Mouse (Mus musculus) kidney, adult 8-10 months (tissue): ENCODE measurements around the gene Plekhd1.

Source experiments
- DNase-seq, 2 experiments: peaks; one replicate each; pipeline ENCODE4 v3.0.0; 2022

The Plekhd1 gene

DNA sequence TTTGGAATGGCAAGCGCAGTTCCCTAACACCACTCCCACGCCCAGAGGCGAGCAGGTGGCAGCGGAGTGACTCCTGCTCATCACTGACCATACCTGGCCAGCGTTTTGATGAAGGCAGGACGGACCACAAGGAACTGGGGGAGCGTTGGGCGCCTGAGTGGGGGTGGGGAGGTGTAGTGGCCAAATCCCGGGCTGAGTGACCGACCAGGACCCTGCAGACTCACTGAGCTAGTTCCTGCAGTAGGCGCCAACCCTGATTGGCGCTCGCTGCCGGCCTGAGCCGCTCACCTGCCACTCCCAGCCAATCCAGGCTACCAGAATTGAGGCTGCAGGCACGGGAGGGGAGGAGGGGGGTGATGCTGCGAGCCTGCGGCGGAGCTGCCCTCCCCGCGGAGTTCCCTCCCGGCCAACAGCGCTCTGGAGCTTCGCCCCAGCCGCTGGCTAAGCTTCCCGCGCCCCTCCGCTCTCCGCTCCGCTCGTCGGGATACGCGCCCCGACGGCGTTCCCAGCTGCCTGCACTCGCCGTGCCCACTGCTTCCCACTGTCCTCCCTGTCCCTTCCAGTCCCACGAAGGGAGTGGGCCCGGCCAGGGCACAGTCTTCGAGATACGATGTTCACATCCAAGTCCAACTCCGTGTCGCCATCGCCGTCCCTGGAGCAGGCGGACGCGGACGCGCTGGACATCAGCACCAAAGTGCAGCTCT is at the start of gene Plekhd1:
Gene Plekhd1, plus strand, starts transcription at position 323 of the 704 bp plus-strand sequence.
- DNase-seq = peak; percentile 65 to 77

- peak; percentile 29 to 67 for DNase-seq
Observed at GRCm38 (mm10) chr12:80642725-80643692, 49.4 kb upstream of the Plekhd1 start.

- peak; percentile 94 to 95 for DNase-seq
Observed at GRCm38 (mm10) chr12:80643693-80644505, 48.5 kb upstream of the Plekhd1 start, which contains the start of the genes Slc39a9 and Erh. Gene Slc39a9 (plus strand): TSS chr12:80643883. Gene Erh (minus strand): TSS chr12:80644341.

DNA sequence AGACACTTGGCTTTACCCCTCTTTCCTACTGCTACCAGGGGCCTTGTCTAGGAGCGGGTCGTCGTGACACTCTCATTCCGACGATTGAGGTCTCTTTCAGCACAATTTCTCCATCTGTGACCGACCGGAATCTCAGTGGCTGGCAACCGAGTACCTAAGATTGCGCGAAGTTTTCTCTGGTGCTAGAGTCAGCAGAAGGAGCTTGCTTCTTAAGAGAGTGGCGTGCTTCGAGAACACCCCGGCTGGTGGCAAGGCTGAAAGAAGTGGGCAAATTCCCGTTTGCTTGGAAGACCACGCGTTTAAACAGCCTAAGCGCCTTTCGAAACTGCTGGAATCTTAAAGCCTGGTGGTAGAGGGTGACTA is 47.9 kb upstream of the Plekhd1 start:
- no peak for DNase-seq

DNA sequence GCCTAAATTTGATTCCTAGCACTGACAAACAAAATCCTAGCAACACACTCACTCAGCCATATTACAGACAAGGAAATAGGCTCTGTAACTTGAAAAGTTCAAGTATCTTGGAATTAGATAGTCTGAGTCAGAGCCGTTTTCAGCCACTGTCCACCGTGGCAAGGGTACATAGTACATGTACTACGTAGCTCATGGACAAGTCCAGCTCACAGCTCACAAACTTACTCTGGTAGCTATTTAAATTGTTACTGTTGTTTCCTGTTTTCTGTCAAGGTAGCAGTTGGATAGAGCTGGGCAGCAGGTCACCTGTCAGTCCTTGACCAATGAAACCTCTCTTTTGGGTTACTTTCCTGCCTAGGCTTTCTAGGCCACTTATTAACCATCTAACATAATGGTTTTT is 46.0 kb upstream of the Plekhd1 start:
- no peak for DNase-seq

DNA sequence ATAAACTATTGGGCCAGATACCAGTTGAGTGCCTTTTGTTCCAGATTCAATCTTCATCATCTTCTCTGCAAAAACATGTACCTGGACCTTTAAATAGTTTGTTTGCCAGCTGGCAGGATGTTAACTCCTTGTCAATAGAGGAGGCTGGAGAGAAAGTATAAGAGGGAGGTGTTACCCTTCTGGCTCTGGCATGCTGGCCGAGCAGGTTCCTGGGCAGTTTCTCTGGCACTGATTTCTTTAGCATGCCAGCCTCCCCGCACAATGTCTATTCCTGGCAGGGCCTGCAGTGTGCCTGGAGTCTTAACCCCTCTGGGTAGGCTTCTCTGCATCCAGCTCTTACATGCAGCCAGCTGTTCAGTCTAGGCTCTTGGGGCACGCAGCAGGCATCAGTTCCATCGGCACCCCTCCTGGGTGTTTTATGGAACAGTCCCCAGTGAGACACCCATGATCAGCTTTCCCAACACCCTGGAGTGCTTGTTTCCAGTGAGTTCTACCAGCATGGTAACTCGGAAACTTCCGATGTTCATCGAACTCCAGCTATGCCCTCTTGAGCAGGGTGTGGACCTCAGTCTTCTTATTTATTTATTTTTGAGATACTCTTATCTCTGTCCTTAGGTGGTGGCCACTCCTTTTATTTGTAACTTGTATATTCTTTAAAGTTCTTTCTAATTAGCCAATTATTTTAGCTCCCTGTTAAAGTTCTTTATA is 38.3 kb upstream of the Plekhd1 start:
- peak; percentile 29 to 44 for DNase-seq

DNA sequence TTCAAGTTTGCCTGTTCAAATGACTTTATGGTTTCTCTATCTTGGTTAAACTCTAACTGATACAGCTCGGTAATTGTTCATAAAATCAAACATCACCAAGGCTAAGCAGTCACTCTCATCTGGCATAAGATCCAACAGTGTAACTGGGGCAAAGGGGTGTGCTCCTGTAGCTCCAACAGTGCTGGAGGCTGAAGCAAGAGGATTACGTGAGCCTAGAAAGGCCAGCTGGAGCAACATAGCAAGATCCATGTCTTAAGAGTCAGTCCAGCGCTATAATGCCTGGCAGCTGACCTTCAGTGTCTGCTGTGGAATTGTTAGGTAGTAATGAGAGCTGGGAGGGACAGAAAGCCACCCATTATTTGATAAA is 37.7 kb upstream of the Plekhd1 start:
- no peak for DNase-seq

- no peak for DNase-seq
Observed at GRCm38 (mm10) chr12:80658661-80659060, 33.7 kb upstream of the Plekhd1 start.

DNA sequence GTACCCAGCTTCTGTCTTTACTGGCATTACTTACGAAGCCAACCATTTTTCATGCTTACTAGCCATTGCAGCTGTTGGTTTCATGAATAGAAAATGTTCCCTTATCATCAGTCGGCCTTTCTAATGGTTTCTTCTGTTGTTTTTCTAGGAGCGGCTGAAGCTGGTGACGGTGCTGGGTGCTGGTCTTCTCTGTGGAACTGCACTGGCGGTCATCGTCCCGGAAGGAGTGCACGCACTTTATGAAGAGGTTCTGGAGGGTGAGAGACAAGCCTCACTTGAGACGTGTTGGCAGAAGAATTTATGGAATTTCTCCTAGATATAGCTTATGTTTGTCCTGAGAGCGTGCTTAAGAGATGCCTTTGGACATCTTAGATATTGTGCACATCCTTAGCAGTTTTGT is 30.1 kb upstream of the Plekhd1 start:
- no peak for DNase-seq

GRCm38 (mm10) chr12:80663935-80664334 is 28.5 kb upstream of the Plekhd1 start:
- DNase-seq = no peak

DNA sequence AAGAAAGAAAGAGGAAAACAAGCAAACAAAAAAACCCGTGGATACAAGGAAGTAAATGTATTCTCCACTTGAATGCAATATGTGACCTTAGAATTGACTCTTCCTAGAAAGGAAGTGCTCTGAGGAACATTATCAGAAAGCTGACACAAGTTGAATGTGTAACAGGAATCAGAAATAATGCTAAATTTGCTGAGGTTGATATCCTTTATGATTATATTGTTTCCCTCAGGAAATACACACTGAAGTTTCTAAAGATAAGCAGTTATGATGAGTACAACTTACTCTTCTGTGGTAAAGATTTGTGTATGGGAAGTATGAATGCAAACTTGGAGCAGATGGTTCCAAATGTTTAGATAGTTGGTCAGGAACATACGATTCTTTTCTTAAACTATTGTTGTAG is 24.0 kb upstream of the Plekhd1 start:
- no peak for DNase-seq

GRCm38 (mm10) chr12:80673170-80673569 is 19.2 kb upstream of the Plekhd1 start:
- peak; percentile 44 to 67 for DNase-seq

DNA sequence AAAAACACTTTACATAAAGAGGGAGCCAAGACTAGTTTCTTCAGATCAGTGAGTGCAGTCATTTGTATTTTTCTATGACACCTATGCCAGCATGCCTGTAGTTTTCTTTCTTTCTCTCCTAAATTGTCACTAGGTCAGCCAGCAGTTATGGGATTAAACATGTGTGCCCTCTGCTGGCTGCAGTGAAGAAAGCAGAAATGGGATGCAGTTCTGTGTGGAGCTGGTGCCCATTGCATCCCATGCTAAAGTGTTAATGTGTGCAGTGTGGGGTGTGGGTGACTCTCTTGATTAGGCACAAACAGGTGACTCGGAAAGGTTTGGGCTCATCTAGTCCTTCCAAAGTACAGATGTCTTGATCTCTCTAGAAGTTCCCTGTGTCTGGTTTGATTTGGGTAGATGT is 11.1 kb upstream of the Plekhd1 start:
- DNase-seq = peak; percentile 12 to 34

GRCm38 (mm10) chr12:80683554-80683953 is 8.8 kb upstream of the Plekhd1 start:
- DNase-seq = no peak

- no peak for DNase-seq
Observed at GRCm38 (mm10) chr12:80684316-80684715, 8.1 kb upstream of the Plekhd1 start.

DNA sequence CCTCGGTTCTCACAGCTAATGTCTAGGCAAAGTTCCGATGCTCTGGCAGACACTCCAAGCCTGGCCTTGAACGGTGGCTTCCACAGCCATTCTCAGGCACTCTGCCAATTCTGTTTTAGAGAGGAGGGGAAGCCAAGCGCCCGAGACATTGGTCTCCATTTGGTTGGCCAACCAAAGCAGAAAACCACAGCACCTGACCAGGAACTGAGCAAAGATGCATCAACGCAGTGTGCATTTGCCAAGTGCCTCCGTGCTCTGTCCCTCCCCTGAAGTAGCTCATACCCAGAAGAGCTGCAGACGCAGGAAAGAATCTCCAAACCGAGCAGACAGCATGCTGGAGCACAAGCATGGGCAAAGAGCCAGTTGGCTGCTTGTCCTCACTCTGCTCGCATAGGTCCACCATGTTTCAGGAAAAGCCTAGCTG is 4.6 kb upstream of the Plekhd1 start:
- DNase-seq = peak; percentile 16 to 32

DNA sequence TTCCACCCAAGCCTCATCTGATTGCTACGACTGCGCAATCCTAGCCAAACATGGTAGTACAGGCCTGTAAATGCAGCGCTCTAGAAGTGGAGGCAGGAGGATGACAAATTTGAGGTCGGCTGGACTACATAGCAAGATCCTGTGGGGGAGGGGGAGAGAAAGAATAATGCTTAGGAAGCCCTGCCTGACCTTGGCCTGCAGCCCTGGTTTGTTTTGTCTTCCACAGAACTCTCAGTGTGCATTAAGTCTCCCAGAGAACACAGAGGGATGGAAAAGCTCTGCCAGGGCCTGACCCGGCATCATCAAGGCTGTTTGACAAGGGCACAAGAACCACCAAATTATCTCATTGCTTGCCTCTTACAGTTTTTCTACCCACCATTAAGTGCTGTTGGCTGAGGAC is 2.7 kb upstream of the Plekhd1 start:
- no peak for DNase-seq

GRCm38 (mm10) chr12:80691671-80692091 is 710 bp upstream of the Plekhd1 start:
- peak; percentile 13 to 19 for DNase-seq

- no peak for DNase-seq
Observed at GRCm38 (mm10) chr12:80693700-80694099, 1.3 kb downstream of the Plekhd1 start.

- peak in 1 of 2 experiments; percentile 17 for DNase-seq
Observed at GRCm38 (mm10) chr12:80695004-80695403, 2.6 kb downstream of the Plekhd1 start.

- DNase-seq = no peak
Observed at GRCm38 (mm10) chr12:80698526-80699143, 6.2 kb downstream of the Plekhd1 start.

DNA sequence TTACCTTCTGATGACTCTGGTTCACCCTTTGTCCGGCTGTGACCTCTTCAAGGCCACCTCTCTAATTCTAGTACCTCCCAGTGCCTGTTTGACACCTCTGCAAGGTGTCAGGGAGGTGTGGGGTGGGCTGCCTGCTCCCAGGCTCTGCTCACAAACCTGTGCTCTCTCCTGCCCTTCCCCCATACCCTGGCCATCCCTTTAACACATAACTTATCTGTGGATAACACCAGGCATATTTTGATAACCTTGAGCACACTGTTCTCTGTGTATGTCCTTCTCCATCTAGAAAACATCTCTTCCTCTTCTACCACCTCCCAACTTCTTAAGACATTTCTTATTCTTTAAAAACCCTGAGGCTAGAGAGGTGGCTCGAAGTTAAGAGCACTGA is 6.7 kb downstream of the Plekhd1 start:
- DNase-seq = no peak
